Mouse (Mus musculus): Measurements from ENCODE around the gene Acot12.
A peak's percentile ranks its signal among the peaks of the same experiment; 100 is the strongest.
"Not testable (repeated sequence)": the region's sequence is repeated elsewhere in the genome, so short reads cannot be mapped to it uniquely, and the experiment has no call there.

The Acot12 gene

DNA sequence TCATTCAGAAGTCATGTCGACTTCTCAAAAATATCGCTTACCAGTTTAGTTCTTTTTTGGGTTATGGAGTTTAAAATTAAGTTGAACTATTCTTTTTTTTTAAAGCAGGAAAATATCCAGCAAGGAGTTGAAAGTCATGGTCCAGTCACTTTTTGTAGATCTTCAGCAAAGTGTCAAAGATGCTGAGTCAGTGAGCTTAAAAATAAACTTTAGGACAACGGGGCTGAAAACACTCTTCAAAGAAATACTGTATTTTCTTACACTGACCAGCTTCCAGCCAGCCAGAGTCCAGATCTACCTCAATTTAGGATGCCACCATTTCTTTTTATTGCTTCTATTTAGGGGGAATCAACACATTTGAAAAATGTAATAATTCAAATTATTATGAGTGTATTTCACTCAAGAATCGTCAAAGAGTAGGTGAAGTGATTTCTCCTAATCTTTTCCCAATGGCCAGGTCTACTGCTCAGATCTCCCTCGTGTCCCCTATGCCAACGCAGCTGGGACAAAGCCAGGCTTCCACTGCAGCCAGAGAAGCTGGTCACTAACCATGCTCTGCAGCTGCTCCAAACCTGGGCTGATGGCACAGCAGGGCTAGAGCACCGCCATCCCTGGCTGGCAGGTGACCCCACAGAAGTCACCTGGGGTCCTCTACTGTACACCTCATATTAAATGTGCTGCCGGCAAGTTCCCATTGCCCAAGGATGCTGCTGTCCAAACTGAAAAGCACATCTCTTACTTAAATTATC is 19.2 kb downstream of the Acot12 start:
- no peak for DNase-seq (ENCODE audit: low spot score)

GRCm38 (mm10) chr13:91761654-91762445 is 20.5 kb downstream of the Acot12 start:
- DNase-seq (ENCODE audit: low spot score) = no peak

GRCm38 (mm10) chr13:91763654-91764053 is 22.3 kb downstream of the Acot12 start:
- DNase-seq (ENCODE audit: low spot score) = not testable (repeated sequence)

GRCm38 (mm10) chr13:91765627-91766026 is 24.3 kb downstream of the Acot12 start:
- no peak for DNase-seq (ENCODE audit: low spot score)

GRCm38 (mm10) chr13:91768683-91769651 is 27.7 kb downstream of the Acot12 start:
- DNase-seq (ENCODE audit: low spot score) = no peak

GRCm38 (mm10) chr13:91778092-91778491 is 36.8 kb downstream of the Acot12 start:
- no peak for DNase-seq (ENCODE audit: low spot score)

GRCm38 (mm10) chr13:91779892-91780291 is 38.6 kb downstream of the Acot12 start:
- DNase-seq (ENCODE audit: low spot score) = peak; percentile 28

- no peak for DNase-seq (ENCODE audit: low spot score)
Observed at GRCm38 (mm10) chr13:91792035-91792434, 50.7 kb downstream of the Acot12 start.

- DNase-seq (ENCODE audit: low spot score) = no peak
Observed at GRCm38 (mm10) chr13:91794926-91795436, 53.7 kb downstream of the Acot12 start.

GRCm38 (mm10) chr13:91795593-91795992 is 54.3 kb downstream of the Acot12 start:
- no peak for DNase-seq (ENCODE audit: low spot score)

GRCm38 (mm10) chr13:91796003-91796402 is 54.7 kb downstream of the Acot12 start:
- no peak for DNase-seq (ENCODE audit: low spot score)

DNA sequence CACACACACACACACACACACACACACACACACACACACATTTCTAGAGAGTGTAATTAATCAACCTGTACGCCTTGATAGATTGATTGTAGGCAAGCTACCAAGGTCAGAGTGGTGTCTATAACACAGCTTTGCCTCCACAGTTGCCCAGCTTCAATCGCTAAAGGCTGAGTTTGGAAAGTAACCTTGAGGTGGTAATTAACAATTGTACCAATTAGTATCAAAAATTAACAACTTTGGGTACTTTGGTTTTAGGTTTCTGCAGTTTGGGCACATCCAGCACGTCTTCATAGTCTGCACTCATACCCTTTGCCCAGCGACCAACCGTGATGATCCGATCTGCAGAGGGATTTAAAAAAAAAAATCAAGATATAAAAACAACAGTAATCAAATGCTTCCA is 55.6 kb downstream of the Acot12 start:
- no peak for DNase-seq (ENCODE audit: low spot score)

DNA sequence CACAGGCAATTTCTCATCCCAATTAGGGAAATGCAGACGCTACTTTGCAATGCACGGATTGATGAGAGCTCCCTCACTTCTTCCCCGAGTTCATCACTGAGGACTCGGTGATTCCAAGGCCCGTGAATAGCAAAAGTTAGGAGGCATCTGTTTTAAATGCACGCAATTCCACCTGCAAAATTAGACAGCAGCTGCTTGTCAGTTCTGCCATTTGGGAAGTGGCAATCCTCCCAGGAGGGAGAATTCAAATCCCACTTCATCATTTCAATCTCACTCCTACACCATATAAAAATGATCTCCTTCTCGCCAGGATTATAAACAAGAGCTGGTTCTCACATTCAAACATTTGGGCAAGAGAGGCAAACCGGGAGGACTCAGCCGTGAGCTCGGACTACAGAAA is 56.1 kb downstream of the Acot12 start:
- no peak for DNase-seq (ENCODE audit: low spot score)

- no peak for DNase-seq (ENCODE audit: low spot score)
Observed at GRCm38 (mm10) chr13:91801726-91802125, 60.4 kb downstream of the Acot12 start.

DNA sequence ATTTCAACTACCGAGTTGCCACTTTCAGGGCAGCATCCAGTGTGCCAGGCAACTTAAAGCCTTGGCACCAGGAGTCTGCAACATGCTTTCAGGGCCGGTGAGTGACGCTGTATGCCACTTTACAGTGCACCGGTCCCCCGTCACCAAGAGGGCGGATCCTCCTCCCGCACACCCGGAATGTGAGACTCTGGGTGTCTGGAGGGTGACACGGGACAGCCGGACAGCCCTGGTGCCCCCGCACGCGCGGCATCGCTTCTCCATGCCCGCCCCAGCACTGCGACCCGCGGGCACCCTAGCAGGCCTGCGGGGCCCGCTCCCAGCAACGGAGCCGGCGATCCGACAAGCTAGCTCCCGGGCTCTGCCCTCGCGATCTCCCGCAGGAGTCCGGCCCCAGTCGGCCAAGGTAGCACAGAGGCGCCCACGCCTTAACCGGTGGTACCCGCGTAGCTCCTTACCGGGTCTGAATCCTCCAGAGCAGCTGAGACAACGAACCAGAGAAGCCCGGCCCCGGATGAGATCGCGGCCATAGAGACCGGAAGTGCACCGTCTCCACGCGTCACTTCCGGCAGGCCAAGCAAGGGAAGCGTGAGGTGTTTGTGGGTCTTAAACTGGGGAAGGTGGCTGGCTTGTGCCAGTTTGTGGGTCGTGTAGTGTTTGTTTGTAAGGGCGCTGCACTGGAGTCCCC is 66.0 kb downstream of the Acot12 start, which contains the start of gene Zcchc9:
Zcchc9 (minus strand) TSS at position 551 of the 685 bp plus-strand sequence.
- peak; percentile 89 for DNase-seq (ENCODE audit: low spot score)

GRCm38 (mm10) chr13:91807874-91808575 is 66.7 kb downstream of the Acot12 start:
- peak; percentile 29 for DNase-seq (ENCODE audit: low spot score)

DNA sequence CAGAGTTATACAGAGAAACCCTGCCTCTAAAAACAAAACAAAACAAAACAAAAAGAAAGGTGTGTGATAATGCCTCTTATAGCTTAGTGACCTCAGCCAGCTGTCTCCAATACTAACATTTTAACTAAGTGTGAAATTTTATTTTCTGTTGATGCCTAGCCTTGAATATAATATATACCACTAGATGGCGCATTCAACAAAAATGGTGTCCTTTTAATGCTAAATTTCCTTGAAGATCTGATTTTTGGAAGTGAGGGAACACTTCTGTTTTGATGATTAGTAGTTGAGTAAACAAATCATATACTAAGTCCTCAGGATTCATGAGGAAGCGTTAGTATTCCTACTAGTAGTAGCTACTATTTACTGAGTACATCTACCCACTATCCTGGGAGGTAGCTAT is 68.2 kb downstream of the Acot12 start:
- DNase-seq (ENCODE audit: low spot score) = peak; percentile 45

DNA sequence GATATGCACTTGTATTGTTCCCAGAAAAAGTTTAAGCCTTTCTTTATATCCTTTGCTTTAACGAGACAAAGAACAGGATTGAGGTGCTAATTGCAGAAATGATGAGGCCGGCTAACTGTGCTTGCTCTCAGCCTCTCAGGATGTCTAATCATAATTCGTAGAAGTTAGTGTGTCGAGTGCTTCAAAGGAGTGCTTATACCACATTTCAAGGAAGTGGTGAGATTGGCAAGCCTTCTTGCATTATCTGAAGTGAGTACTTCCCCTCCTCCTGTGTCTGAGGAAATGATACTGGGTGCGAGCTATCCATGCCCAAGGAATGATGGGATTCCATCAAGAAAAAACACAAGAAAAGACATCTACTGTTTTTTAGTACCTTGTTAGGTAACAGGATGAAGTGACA is 73.4 kb downstream of the Acot12 start:
- no peak for DNase-seq (ENCODE audit: low spot score)

DNA sequence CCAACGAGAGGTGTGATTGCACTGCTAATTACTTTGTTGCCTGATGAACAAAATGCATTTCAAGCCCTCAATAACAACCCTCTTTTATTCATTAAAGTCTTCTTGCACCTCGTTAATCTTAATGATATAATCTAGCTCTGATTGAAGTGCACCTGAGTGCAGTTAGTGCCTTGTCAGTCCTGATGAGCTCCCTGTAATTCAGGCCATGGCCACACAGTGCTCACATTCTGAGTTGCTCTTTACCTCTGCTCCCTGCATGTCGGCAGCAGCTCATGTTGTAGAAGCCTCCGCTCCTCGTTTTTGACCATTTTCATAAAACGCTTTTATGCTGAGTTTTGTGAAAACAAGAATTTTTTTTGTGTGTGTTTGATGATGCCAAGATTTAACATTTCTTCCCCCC is 82.4 kb downstream of the Acot12 start:
- DNase-seq (ENCODE audit: low spot score) = no peak

- peak; percentile 52 for DNase-seq (ENCODE audit: low spot score)
Observed at GRCm38 (mm10) chr13:91824845-91825550, 83.7 kb downstream of the Acot12 start.
